Mouse (Mus musculus) brain, embryonic 14.5 days (tissue): Measurements from ENCODE around the gene Prkci.

Experiments used
- CTCF ChIP-seq: fragments of 200-500 bp; IDR thresholded peaks from 2 replicates; pipeline ENCODE4 v1.5.1; 2012; ENCODE audit warnings: inconsistent platforms, mild to moderate bottlenecking, moderate library complexity, borderline replicate concordance; ENCODE audit not compliant: insufficient read depth, insufficient read length; ENCODE audit errors: extremely low read depth
- POLR2A ChIP-seq: fragments of 200-500 bp; IDR thresholded peaks from 2 replicates; pipeline ENCODE4 v1.6.1; 2012; ENCODE audit warnings: mild to moderate bottlenecking, inconsistent platforms, borderline replicate concordance; ENCODE audit not compliant: poor library complexity, insufficient read depth, insufficient read length, severe bottlenecking; ENCODE audit errors: extremely low read depth

DNA sequence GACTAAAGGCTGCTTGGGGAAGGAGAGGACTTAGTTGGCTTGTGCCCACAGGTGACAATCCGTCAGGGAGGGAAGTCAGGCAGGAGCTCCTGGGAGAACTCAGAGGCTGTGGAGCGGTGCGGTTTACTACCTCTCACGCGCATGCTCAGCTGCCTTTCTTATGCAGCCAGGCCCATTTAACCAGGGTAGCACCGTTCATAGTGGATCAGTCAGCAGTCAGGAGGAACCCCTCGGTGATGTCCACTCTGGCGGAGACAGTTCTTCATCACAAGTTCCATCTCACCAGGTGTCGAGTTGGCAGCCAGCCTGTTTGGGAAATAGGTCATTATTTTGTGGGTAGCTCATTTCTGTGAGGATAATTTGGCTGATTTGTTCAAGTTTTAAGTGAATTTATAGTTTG, 36.1 kb downstream of the Prkci start:
- no peak for TF ChIP-seq CTCF
- no peak for TF ChIP-seq POLR2A
